Mouse (Mus musculus) retina, postnatal 7 days (tissue): ENCODE data around the gene Fbxl17.

ENCODE experiments used
- DNase-seq: peaks from one replicate; pipeline ENCODE4 v3.0.0-alpha.2; 2012; ENCODE audit warnings: low read depth, low spot score

The Fbxl17 gene

GRCm38 (mm10) chr17:63402741-63403681 lies 96.8 kb downstream of the Fbxl17 start:
- DNase-seq, result no peak

GRCm38 (mm10) chr17:63402170-63402569 lies 97.6 kb downstream of the Fbxl17 start:
- no peak for DNase-seq

- no peak for DNase-seq
Observed at GRCm38 (mm10) chr17:63400640-63401039, 99.2 kb downstream of the Fbxl17 start.

- no peak for DNase-seq
Observed at GRCm38 (mm10) chr17:63399816-63400215, 100.0 kb downstream of the Fbxl17 start.

GRCm38 (mm10) chr17:63391506-63391905 lies 108.3 kb downstream of the Fbxl17 start:
- no peak for DNase-seq

GRCm38 (mm10) chr17:63390951-63391350 lies 108.9 kb downstream of the Fbxl17 start:
- no peak for DNase-seq

- DNase-seq, result no peak
Observed at GRCm38 (mm10) chr17:63370977-63371376, 128.8 kb downstream of the Fbxl17 start.

- no peak for DNase-seq
Observed at GRCm38 (mm10) chr17:63369631-63370310, 130.0 kb downstream of the Fbxl17 start.

- DNase-seq, result no peak
Observed at GRCm38 (mm10) chr17:63367476-63367875, 132.3 kb downstream of the Fbxl17 start.

- no peak for DNase-seq
Observed at GRCm38 (mm10) chr17:63366045-63366444, 133.8 kb downstream of the Fbxl17 start.

- no peak for DNase-seq
Observed at GRCm38 (mm10) chr17:63364605-63365004, 135.2 kb downstream of the Fbxl17 start.

GRCm38 (mm10) chr17:63362196-63362595 lies 137.6 kb downstream of the Fbxl17 start:
- DNase-seq, result no peak

GRCm38 (mm10) chr17:63361679-63362078 lies 138.1 kb downstream of the Fbxl17 start:
- DNase-seq, result no peak

GRCm38 (mm10) chr17:63358837-63359236 lies 141.0 kb downstream of the Fbxl17 start:
- DNase-seq, result no peak

- DNase-seq, result no peak
Observed at GRCm38 (mm10) chr17:63356202-63356601, 143.6 kb downstream of the Fbxl17 start.

GRCm38 (mm10) chr17:63352634-63353195 lies 147.1 kb downstream of the Fbxl17 start:
- no peak for DNase-seq

- DNase-seq, result no peak
Observed at GRCm38 (mm10) chr17:63351682-63352081, 148.1 kb downstream of the Fbxl17 start.

GRCm38 (mm10) chr17:63350876-63351509 lies 148.8 kb downstream of the Fbxl17 start:
- DNase-seq, result no peak

- no peak for DNase-seq
Observed at GRCm38 (mm10) chr17:63344101-63344500, 155.7 kb downstream of the Fbxl17 start.

- DNase-seq, result no peak
Observed at GRCm38 (mm10) chr17:63343076-63343475, 156.7 kb downstream of the Fbxl17 start.

GRCm38 (mm10) chr17:63342440-63342839 lies 157.4 kb downstream of the Fbxl17 start:
- DNase-seq, result no peak

- DNase-seq, result no peak
Observed at GRCm38 (mm10) chr17:63341203-63341602, 158.6 kb downstream of the Fbxl17 start.
